Mouse (Mus musculus) liver, embryonic 15.5 days (tissue): ENCODE measurements around the gene Ush2a. TPM values are rescaled to one million over a fixed set of nuclear protein-coding genes. Genes with fewer than 3 reads are reported as not detected.
A peak's percentile ranks its signal among the peaks of the same experiment; 100 is the strongest.

Experiments used
- ATAC-seq: fragments of 200-750 bp; cut with Nextera tagmentation; 2 replicates; pipeline ENCODE4 v1.8.0; 2017; ENCODE audit warnings: moderate number of reproducible peaks, mild to moderate bottlenecking, moderate library complexity; ENCODE audit not compliant: insufficient read depth
- H3K27ac ChIP-seq: fragments of 300-500 bp; sonication (generic); replicated peaks from 2 replicates; pipeline ENCODE4 v1.5.1; 2015; ENCODE audit warnings: mild to moderate bottlenecking, inconsistent platforms
- H3K27me3 ChIP-seq: fragments of 300-500 bp; sonication (generic); 2 replicates; pipeline ENCODE4 v1.6.1; 2015; ENCODE audit warnings: mild to moderate bottlenecking, inconsistent platforms
- H3K36me3 ChIP-seq: fragments of 300-500 bp; sonication (generic); replicated peaks from 2 replicates; pipeline ENCODE4 v1.6.1; 2015; ENCODE audit warnings: moderate library complexity, mild to moderate bottlenecking, inconsistent platforms
- H3K4me1 ChIP-seq: fragments of 300-500 bp; sonication (generic); replicated peaks from 2 replicates; pipeline ENCODE4 v1.6.1; 2015; ENCODE audit warnings: inconsistent platforms
- H3K4me2 ChIP-seq: fragments of 300-500 bp; sonication (generic); 2 replicates; pipeline ENCODE4 v1.6.1; 2015; ENCODE audit warnings: moderate library complexity, mild to moderate bottlenecking, inconsistent platforms
- H3K4me3 ChIP-seq: fragments of 300-500 bp; sonication (generic); replicated peaks from 2 replicates; pipeline ENCODE4 v1.5.1; 2015; ENCODE audit warnings: mild to moderate bottlenecking, inconsistent platforms
- H3K9ac ChIP-seq: fragments of 300-500 bp; sonication (generic); 2 replicates; pipeline ENCODE4 v1.6.1; 2015; ENCODE audit warnings: moderate library complexity, mild to moderate bottlenecking, inconsistent platforms
- H3K9me3 ChIP-seq: fragments of 300-500 bp; sonication (generic); replicated peaks from 2 replicates; pipeline ENCODE4 v1.6.1; 2016; ENCODE audit warnings: inconsistent platforms
- WGBS: fragments of 180-500 bp; shearing (Covaris S2); methylation state at CpG from one replicate; pipeline ENCODE4 v1.1.7; 2015; ENCODE audit warnings: mixed read lengths; ENCODE audit not compliant: insufficient replicate concordance; 5-methylcytosine and 5-hydroxymethylcytosine counted together
- polyA plus RNA-seq: library from polyadenylated mRNA; unstranded; fragments of >200 nt; fragmentation: Nextera tagmentation; extraction: Ambion mirVana; gene quantifications from 2 replicates; pipeline ENCODE4 v1.2.1, GENCODE M21; 2015

The Ush2a gene
- polyA plus RNA-seq, 1 experiment from 2014 or later = not detected

- ATAC-seq = peak; percentile 78
- Histone ChIP-seq H3K4me2 (peak overlapping the region; percentile 47), H3K9ac (no peak overlapping the region; the same call in 1 of the 2 replicates)
Observed at GRCm38 (mm10) chr1:188896906-188897551, 635.2 kb downstream of the Ush2a start.

GRCm38 (mm10) chr1:188904091-188904490 is 642.3 kb downstream of the Ush2a start:
- no peak overlapping the region for H3K4me2 ChIP-seq
- no peaks in the 10 kb centered on the region for H3K4me1 ChIP-seq
- no peak overlapping the region for H3K27ac ChIP-seq
- H3K4me3 ChIP-seq = no peak overlapping the region
- no peak overlapping the region for H3K9ac ChIP-seq
- no peaks in the 10 kb centered on the region for H3K36me3 ChIP-seq
- no peaks in the 10 kb centered on the region for H3K27me3 ChIP-seq
- no peaks in the 10 kb centered on the region for H3K9me3 ChIP-seq
- no peak for ATAC-seq
- WGBS = 61% methylated on average over 10 of the region's 10 CpGs

More at GRCm38 (mm10) chr1:188896906-188897551, 635.2 kb downstream of the Ush2a start:
- no peaks in the 10 kb centered on the region for H3K36me3 ChIP-seq
- peaks cover 21% of the 10 kb centered on the region for H3K4me1 ChIP-seq
- H3K4me3 ChIP-seq = no peak overlapping the region
- H3K27ac ChIP-seq = no peak overlapping the region; the same call in 1 of the 2 replicates
- H3K27me3 ChIP-seq = no peaks in the 10 kb centered on the region
- no peaks in the 10 kb centered on the region for H3K9me3 ChIP-seq
- WGBS = 15% methylated on average over 4 of the region's 4 CpGs

- Histone ChIP-seq H3K9me3 (no peaks in the 10 kb centered on the region), H3K4me3 (no peak overlapping the region), H3K27ac (no peak overlapping the region), H3K27me3 (no peaks in the 10 kb centered on the region), H3K4me1 (no peaks in the 10 kb centered on the region), H3K9ac (no peak overlapping the region), H3K36me3 (no peaks in the 10 kb centered on the region), H3K4me2 (no peak overlapping the region)
- no peak for ATAC-seq
- WGBS = 62% methylated on average over 7 of the region's 7 CpGs
Observed at GRCm38 (mm10) chr1:188906175-188906574, 644.4 kb downstream of the Ush2a start.

GRCm38 (mm10) chr1:188910656-188911055 is 648.8 kb downstream of the Ush2a start:
- no peaks in the 10 kb centered on the region for H3K27me3 ChIP-seq
- no peak overlapping the region for H3K4me3 ChIP-seq
- H3K4me1 ChIP-seq = no peaks in the 10 kb centered on the region
- no peak overlapping the region for H3K9ac ChIP-seq
- H3K4me2 ChIP-seq = no peak overlapping the region
- ATAC-seq = 0 out of 2 replicates have a peak, but pooled peaks have one; percentile 9
- H3K36me3 ChIP-seq = no peaks in the 10 kb centered on the region
- H3K27ac ChIP-seq = no peak overlapping the region
- WGBS = 75% methylated on average over 11 of the region's 11 CpGs
- H3K9me3 ChIP-seq = no peaks in the 10 kb centered on the region

GRCm38 (mm10) chr1:188919946-188920345 is 658.1 kb downstream of the Ush2a start:
- no peak overlapping the region for H3K9ac ChIP-seq
- no peak for ATAC-seq
- WGBS = 23% methylated on average over 1 of the region's 1 CpGs

GRCm38 (mm10) chr1:188937246-188937780 is 675.5 kb downstream of the Ush2a start:
- H3K9me3 ChIP-seq = no peaks in the 10 kb centered on the region
- no peak for ATAC-seq
- no peak overlapping the region for H3K4me3 ChIP-seq
- no peaks in the 10 kb centered on the region for H3K4me1 ChIP-seq
- WGBS = 75% methylated on average over 14 of the region's 14 CpGs
- no peak overlapping the region for H3K9ac ChIP-seq
- no peaks in the 10 kb centered on the region for H3K36me3 ChIP-seq
- no peak overlapping the region for H3K27ac ChIP-seq
- no peak overlapping the region for H3K4me2 ChIP-seq
- H3K27me3 ChIP-seq = no peaks in the 10 kb centered on the region

More at GRCm38 (mm10) chr1:188919946-188920345, 658.1 kb downstream of the Ush2a start:
- Histone ChIP-seq H3K4me1 (no peaks in the 10 kb centered on the region), H3K27ac (no peak overlapping the region), H3K9me3 (no peaks in the 10 kb centered on the region), H3K27me3 (no peaks in the 10 kb centered on the region), H3K36me3 (no peaks in the 10 kb centered on the region), H3K4me3 (no peak overlapping the region), H3K4me2 (no peak overlapping the region)

- no peak overlapping the region for H3K4me2 ChIP-seq
- H3K4me1 ChIP-seq = peaks cover 9% of the 10 kb centered on the region
- no peak overlapping the region for H3K4me3 ChIP-seq
- H3K27ac ChIP-seq = no peak overlapping the region
- H3K9me3 ChIP-seq = no peaks in the 10 kb centered on the region
- 20% methylated on average over 8 of the region's 8 CpGs for WGBS
- no peak overlapping the region for H3K9ac ChIP-seq
- ATAC-seq = no peak
- H3K36me3 ChIP-seq = no peaks in the 10 kb centered on the region
- no peaks in the 10 kb centered on the region; the same call in 1 of the 2 replicates for H3K27me3 ChIP-seq
Observed at GRCm38 (mm10) chr1:188945326-188945725, 683.5 kb downstream of the Ush2a start.

- H3K36me3 ChIP-seq = no peaks in the 10 kb centered on the region
- WGBS = 73% methylated on average over 11 of the region's 11 CpGs
Observed at GRCm38 (mm10) chr1:188946849-188947248, 685.0 kb downstream of the Ush2a start.

GRCm38 (mm10) chr1:188947794-188948193 is 686.0 kb downstream of the Ush2a start:
- H3K4me3 ChIP-seq = no peak overlapping the region
- WGBS = 51% methylated on average over 5 of the region's 5 CpGs
- no peaks in the 10 kb centered on the region; the same call in 1 of the 2 replicates for H3K27me3 ChIP-seq
- H3K27ac ChIP-seq = no peak overlapping the region
- no peak overlapping the region for H3K9ac ChIP-seq
- no peaks in the 10 kb centered on the region for H3K36me3 ChIP-seq
- no peak for ATAC-seq
- no peaks in the 10 kb centered on the region for H3K9me3 ChIP-seq
- H3K4me2 ChIP-seq = no peak overlapping the region
- peaks cover 9% of the 10 kb centered on the region for H3K4me1 ChIP-seq

More at GRCm38 (mm10) chr1:188946849-188947248, 685.0 kb downstream of the Ush2a start:
- Histone ChIP-seq H3K27ac (no peak overlapping the region), H3K9me3 (no peaks in the 10 kb centered on the region), H3K4me2 (no peak overlapping the region), H3K4me1 (peaks cover 9% of the 10 kb centered on the region), H3K27me3 (no peaks in the 10 kb centered on the region; the same call in 1 of the 2 replicates), H3K9ac (no peak overlapping the region), H3K4me3 (no peak overlapping the region)
- ATAC-seq = peak; percentile 29; the same call in 1 of the 2 replicates

GRCm38 (mm10) chr1:188948276-188948675 is 686.5 kb downstream of the Ush2a start:
- H3K36me3 ChIP-seq = no peaks in the 10 kb centered on the region
- no peak overlapping the region for H3K27ac ChIP-seq
- H3K27me3 ChIP-seq = no peaks in the 10 kb centered on the region; the same call in 1 of the 2 replicates
- no peak overlapping the region for H3K4me2 ChIP-seq
- H3K9ac ChIP-seq = no peak overlapping the region
- H3K9me3 ChIP-seq = no peaks in the 10 kb centered on the region
- WGBS = 61% methylated on average over 9 of the region's 9 CpGs
- H3K4me3 ChIP-seq = no peak overlapping the region
- ATAC-seq = no peak
- peaks cover 9% of the 10 kb centered on the region for H3K4me1 ChIP-seq

- H3K4me1 ChIP-seq = peaks cover 6% of the 10 kb centered on the region
- H3K27me3 ChIP-seq = peaks cover 8% of the 10 kb centered on the region; the same call in 1 of the 2 replicates
- no peak for ATAC-seq
- no peaks in the 10 kb centered on the region for H3K36me3 ChIP-seq
- no peak overlapping the region for H3K9ac ChIP-seq
- 80% methylated on average over 6 of the region's 6 CpGs for WGBS
- H3K4me2 ChIP-seq = no peak overlapping the region
- no peaks in the 10 kb centered on the region for H3K9me3 ChIP-seq
- no peak overlapping the region for H3K4me3 ChIP-seq
- H3K27ac ChIP-seq = no peak overlapping the region
Observed at GRCm38 (mm10) chr1:188951091-188951490, 689.3 kb downstream of the Ush2a start.
